Mouse (Mus musculus) adrenal gland, postnatal 10 days (tissue): Measurements from ENCODE around the gene Syngr4. TPM values are rescaled to one million over a fixed set of nuclear protein-coding genes. Genes with fewer than 3 reads are reported as not detected.
"Not testable (repeated sequence)": the region's sequence is repeated elsewhere in the genome, so short reads cannot be mapped to it uniquely, and the experiment has no call there.

Source experiments
- DNase-seq: peaks from one replicate; pipeline ENCODE4 v3.0.0; 2021; ENCODE audit warnings: mixed read lengths
- total RNA-seq, 2 experiments: library from RNA; stranded (reverse); gene quantifications; 2 replicates each; pipeline ENCODE4 v1.2.3; 2021

Gene Syngr4
- total RNA-seq, 2 experiments from 2014 or later, result 0.30 TPM; not detected in 1

GRCm38 (mm10) chr7:45915011-45915410, 18.5 kb upstream of the Syngr4 start:
- no peak for DNase-seq

DNA sequence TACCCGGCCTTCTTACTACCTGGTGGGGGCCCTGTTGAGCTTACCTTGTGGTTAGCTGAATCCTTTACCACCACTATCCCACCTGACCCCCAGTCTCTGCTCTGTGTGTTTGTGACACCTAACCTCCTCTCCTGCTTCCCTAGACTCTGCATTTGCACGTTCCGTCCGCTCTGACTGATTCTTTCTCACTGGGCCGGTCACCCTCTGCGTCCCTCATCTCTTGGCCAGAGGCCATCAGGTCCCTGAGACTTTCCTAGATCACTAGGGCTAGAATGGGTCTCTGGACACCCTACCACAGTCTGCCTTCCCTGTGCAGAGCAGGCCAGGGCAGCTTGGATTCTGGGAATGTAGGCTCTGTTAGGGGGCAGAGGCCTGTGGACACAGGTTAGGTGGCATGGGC, 17.6 kb upstream of the Syngr4 start:
- DNase-seq, result no peak

GRCm38 (mm10) chr7:45909145-45909544, 12.6 kb upstream of the Syngr4 start:
- no peak for DNase-seq

DNA sequence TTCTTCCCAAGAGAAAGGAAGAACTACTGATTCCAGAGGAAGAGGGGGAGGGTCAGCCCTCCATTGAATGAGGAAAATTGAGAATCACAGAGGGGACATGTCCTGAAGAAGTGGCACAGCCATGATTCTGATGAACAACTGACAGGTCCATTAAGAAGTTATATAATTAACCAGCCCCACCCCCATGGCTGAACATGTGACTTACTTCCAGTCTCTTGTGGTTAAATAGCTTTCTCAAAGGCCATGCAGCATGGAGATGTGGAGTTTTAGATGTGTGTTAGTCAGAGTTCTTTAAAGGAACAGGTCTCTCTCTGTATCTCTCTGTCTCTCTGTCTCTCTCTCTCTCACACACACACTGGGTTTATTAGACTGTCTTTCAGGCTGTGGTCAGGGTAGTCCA, 11.9 kb upstream of the Syngr4 start:
- no peak for DNase-seq

DNA sequence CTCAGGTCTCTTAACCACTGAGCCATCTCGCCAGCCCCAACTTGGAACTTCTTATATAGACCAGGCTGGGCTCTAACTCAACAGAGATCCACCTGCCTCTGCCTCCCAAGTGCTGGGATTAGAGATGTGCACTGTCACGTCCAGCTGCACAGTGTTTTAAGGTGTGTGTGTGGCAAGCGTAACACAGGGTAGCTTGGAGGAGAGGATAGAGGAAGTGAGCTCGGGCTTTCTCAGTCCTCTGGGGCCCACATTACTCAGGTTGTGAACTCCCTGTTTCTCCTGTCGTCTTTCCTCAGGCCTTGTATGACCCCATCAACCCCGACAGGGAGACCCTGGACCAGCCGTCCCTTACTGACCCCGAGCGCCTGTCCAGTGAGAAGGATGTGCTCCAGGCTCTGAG, 10.1 kb upstream of the Syngr4 start:
- no peak for DNase-seq

GRCm38 (mm10) chr7:45902481-45903002, 6.0 kb upstream of the Syngr4 start:
- no peak for DNase-seq

DNA sequence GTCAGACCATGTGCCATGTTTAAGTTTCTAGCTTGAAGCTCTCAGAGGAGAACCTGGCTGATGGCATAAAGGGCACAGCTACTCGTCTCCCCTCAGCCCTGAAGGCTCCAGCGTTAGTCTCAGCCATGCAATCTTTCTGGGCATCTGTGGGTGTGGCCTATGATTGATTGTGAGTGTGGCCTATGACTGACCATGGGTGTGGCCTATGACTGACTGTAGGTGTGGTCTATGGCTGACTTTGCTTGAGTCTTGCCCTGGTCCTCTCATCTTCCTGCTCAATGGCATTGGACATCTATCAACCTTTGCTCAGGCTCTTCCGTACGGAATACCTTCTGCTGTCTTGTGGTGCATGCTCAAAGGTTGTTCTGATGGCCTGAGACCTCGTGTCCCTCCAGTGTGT, 5.0 kb upstream of the Syngr4 start:
- peak; percentile 58 for DNase-seq

GRCm38 (mm10) chr7:45898125-45898524, 1.6 kb upstream of the Syngr4 start:
- DNase-seq, result not testable (repeated sequence)

- DNase-seq, result peak; percentile 72
Measured at GRCm38 (mm10) chr7:45897258-45897757, 794 bp upstream of the Syngr4 start.

DNA sequence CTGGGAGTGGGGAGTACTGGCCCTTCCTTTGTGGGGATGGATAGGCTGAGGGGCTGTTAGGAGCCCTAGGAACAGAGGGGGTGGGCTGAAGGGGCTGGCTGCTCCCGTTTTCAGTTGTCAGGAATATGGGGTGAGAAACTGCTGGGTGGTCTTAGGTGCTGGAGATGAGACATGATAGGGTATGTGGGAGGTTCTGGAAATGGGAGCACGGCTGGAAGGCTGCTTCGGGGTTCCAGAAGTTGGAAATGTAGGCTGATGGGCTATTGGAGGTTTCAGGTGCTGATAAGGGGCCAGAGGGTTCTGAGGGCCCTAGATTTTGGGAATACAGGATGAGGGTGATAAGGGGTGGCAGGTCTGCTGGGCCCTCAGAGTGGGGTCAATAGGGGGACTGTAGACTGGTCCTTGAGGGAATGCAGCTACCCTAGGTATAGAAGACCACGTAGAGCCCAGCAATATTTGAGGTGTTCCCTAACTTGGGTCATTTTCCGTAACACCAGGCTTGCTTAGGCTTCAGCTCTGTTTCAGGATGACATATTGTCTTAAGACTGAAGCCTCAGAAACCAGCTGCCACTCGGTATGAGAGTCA, 490 bp downstream of the Syngr4 start:
- DNase-seq, result no peak

DNA sequence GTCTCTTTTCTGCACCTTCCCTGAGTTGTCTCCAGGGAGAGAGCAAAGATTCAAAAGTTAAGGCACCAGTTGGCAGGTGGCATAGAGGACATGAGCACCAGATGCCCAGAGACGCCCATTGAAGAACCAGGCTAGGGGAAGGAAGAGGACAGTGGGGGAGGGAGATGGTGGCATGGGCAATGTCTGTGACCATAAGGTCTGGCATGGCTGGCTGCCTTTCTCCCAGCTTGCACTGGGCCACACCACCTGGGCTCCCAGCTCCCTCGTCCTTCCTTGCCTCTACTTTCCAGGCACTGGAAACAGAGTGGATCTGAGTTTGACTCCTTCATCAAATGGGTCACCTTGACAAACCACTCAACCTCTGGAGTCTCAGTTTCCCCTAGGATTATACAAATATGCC, 3.9 kb downstream of the Syngr4 start:
- DNase-seq, result no peak

DNA sequence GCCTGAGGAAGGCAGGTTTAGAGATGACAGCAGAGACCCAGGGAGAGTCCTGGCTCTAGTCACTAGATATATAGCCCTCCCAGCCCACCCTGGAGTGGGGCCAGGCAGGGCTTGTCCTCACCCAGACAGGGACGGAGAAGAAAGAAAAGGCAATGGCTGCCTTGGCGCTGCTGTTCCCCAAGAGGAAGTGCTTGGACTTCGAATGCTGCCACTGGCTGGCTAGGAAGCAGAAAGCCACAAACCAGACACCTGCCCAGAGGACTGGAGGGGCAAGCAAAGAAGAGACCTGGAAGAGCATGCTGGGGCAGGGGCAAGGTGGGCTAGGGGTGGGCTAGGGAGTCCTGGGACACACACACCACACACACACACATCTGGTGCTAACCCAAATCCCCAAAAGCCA, 9.3 kb downstream of the Syngr4 start:
- no peak for DNase-seq

GRCm38 (mm10) chr7:45881011-45881410, 15.5 kb downstream of the Syngr4 start:
- no peak for DNase-seq

DNA sequence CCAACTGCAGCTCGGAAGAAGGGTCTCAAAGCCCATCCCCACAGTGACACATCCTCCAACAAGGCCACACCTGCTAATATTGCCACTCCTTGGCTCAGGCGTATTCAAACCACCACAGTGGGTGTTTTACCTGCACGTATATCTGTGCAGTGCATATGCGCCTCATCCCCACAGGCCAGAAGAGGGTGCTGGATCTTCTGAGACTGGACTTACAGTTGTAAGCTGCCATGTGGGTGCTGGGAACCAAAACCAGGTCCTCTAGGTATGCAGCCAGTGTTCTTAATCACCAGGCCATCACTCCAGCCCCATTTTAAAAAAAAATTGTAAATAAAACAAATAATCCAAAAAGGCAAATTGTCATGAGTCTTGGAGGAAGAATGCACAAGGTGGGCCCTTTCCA, 16.0 kb downstream of the Syngr4 start:
- no peak for DNase-seq

DNA sequence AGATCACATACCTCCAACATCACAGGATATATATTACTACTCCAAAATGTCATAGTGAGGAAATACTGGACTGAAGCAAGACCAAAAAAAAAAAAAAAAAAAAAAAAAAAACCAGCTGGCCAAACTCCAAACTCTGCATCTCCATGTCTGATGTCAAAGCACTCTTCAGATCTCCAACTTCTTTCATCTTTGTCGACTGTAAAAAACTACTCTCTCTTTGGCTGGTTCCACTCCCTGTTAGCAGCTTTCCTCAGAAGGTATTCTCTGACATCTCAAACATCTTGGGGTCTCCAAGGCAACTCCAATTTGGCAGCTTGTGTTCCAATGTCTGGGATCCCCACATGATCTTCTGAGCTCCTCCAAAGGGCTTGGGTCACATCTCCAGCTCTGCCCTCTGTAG, 18.2 kb downstream of the Syngr4 start, which contains the start of gene Grin2d:
Gene Grin2d, minus strand, starts transcription at position 101 of the 400 bp plus-strand sequence.
- DNase-seq, result not testable (repeated sequence)

DNA sequence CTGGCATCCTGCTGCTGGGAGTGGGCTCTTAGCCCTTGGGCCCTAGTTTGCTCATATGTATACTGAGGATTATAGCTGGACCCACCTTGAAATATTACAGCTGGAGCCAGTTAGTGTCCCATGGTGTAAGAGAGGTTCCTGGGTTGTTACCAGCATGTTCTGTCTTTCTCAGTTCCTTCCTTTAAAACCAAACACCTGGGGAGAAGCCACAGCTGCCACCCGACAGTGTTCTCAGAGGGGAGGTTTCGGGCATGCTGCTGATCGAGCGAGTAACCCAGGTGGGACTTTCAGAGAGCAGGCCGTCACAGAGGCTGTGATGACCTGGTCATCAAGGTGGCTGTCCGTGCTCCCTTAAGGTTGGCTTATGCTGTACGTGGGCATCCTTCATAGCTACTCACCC, 19.6 kb downstream of the Syngr4 start:
- DNase-seq, result no peak

DNA sequence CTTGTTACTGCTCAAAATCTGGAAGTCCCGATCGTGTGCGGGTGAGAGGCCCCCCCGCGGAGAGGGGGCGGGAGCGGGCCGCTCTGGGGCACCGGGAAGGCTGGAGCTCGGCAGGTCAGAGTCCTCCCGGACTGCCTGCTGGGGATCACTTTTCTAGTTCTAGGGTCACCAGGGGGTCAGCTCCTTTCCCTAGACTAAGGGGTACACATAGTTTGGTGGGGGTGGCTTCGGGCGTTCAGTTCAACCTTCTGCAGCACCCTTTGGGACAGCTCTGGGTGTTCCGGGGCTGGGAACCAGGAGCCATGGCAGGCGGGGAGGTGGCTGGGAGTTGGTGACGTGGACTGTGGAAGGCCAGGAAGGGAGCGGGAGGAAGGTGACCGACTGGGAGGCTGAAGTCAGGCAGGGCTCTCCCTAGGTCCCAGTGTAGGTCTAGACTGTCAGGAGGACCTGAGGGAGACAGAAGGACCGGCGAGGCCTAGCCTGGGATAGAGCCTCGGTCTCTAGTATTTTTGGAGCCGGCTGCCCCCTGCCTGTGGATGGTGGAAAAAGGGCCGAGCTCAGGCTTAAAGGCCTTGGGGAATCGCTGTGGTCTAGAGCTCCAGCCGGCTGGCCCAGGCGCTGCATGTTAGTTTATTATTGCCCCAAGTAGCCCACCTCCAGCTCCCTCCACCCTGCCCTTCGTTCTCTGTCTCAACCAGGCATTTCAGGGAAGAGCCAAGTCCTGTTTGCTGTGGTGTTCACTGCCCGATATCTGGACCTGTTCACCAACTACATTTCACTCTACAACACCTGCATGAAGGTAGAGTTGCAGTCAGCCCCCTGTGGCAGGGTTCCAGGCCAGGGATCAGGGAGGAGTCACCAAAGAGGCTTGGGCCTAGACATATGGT, 23.2 kb downstream of the Syngr4 start:
- DNase-seq, result peak; percentile 78

GRCm38 (mm10) chr7:45872624-45873023, 23.9 kb downstream of the Syngr4 start, which contains the start of gene Kdelr1:
Kdelr1 (plus strand) TSS chr7:45872772.
- peak; percentile 93 for DNase-seq

DNA sequence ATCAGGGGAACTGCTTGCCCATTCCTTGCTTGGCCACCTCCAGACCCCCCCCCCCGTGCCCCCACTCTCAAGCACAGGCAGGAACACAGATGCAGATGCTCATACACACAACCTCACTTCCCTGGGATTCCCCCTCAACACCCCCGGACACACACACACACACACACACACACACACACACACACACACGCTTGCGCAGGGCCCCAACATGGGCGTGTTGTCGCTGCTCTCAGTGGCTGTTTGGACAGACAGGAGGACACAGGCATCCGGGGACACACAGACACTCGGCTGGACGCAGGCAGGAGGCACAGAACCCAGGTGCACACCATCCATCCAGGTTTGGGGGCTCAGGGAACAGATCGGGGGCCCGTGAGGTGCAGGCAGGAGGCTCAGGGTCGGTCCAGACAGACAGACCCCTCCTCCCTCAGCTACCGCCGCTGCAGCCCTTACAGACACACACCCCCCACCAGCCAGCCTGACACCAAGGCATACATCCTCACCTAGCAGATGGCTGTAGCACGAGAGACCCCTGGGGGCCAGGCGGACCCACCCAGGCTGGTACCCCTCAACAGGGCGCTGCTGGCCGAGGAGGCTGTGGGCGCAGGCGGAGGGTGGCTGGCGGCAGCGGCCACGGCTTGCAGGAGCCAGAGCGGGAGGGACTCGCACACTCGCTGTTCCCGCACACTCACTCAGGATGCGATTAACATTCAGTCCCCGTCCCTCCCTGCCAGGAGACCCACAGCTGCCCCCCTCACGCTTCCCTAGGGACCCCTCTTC, 26.0 kb downstream of the Syngr4 start:
- DNase-seq, result no peak

GRCm38 (mm10) chr7:45869787-45870186, 26.7 kb downstream of the Syngr4 start:
- DNase-seq, result peak; percentile 44

GRCm38 (mm10) chr7:45869107-45869670, 27.3 kb downstream of the Syngr4 start:
- DNase-seq, result peak; percentile 46

- DNase-seq, result no peak
Measured at GRCm38 (mm10) chr7:45867871-45868270, 28.6 kb downstream of the Syngr4 start.
